Mouse (Mus musculus) lung, postnatal 0 days (tissue): ENCODE results near the gene Catsperg1.

Experiments used
- CTCF ChIP-seq: IDR thresholded peaks from 2 replicates; pipeline ENCODE4 v1.5.1; 2016; ENCODE audit warnings: antibody characterized with exemption, mild to moderate bottlenecking
- EP300 ChIP-seq: IDR thresholded peaks from 2 replicates; pipeline ENCODE4 v1.6.1; 2016; ENCODE audit warnings: antibody characterized with exemption, mild to moderate bottlenecking, control low read depth

DNA sequence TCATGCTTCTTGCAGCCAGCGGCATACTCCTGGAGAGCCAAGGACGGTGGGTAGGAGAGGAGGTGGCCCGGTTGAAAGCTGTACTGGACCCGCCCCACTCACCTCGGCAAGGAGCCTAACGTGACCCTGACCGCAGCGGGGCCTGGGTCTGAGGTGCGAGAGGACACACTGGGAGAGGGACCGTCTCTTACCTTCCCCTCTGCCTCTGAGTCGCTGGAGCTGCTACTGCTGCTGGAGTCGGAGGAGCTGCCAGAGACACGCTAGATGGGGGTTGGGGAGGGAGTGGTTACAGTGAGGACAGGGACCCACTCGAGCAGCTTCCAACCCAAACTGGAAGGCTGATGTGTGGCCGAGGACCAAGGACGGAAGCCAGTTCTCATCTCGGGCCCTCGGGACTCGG is 33.9 kb upstream of the Catsperg1 start:
- TF ChIP-seq CTCF = no peak
- TF ChIP-seq EP300 = no peak
